Mouse (Mus musculus) ES-E14 (cell line): ENCODE measurements around the gene Zfp974. TPM values are rescaled to one million over a fixed set of nuclear protein-coding genes. Genes with fewer than 3 reads are reported as not detected.
"Not testable (repeated sequence)": the region's sequence is repeated elsewhere in the genome, so short reads cannot be mapped to it uniquely, and the experiment has no call there.

Experiments
- DNase-seq: peaks from one replicate; pipeline ENCODE4 v3.0.0-alpha.2; 2013; ENCODE audit warnings: low read depth, low spot score
- H3K27ac ChIP-seq: 2 replicates; pipeline ENCODE4 v1.5.1; 2012; ENCODE audit warnings: low read depth, mild to moderate bottlenecking, low read length, moderate library complexity, mixed read lengths; ENCODE audit not compliant: poor library complexity, insufficient read depth, severe bottlenecking
- H3K36me3 ChIP-seq: 2 replicates; pipeline ENCODE4 v1.6.1; 2012; ENCODE audit warnings: mild to moderate bottlenecking, low read length, moderate library complexity, mixed read lengths; ENCODE audit not compliant: control insufficient read depth, poor library complexity, insufficient read depth, severe bottlenecking
- H3K4me1 ChIP-seq, 2 experiments: fragments of 150-350 bp in 1 of 2; sonication (generic) in 1 of 2; 2 replicates each; pipeline ENCODE4 v1.6.1; 2012; ENCODE audit warnings: low read length in 2 of 2, mild to moderate bottlenecking in 1 of 2, mixed read lengths in 1 of 2; ENCODE audit not compliant: control insufficient read depth in 2 of 2, insufficient read depth in 2 of 2, poor library complexity in 1 of 2
- H3K4me3 ChIP-seq, 2 experiments: fragments of 150-350 bp in 1 of 2; sonication (generic) in 1 of 2; 2 replicates each; pipeline ENCODE4 v1.5.1; 2012; ENCODE audit warnings: low read length in 2 of 2, low read depth in 1 of 2, mild to moderate bottlenecking in 1 of 2, mixed read lengths in 1 of 2; ENCODE audit not compliant: insufficient read depth in 1 of 2, poor library complexity in 1 of 2, severe bottlenecking in 1 of 2
- H3K9ac ChIP-seq: 2 replicates; pipeline ENCODE4 v1.6.1; 2012; ENCODE audit warnings: low read depth, mild to moderate bottlenecking, low read length, mixed read lengths; ENCODE audit not compliant: poor library complexity, insufficient read depth, severe bottlenecking
- H3K9me3 ChIP-seq: fragments of 150-350 bp; sonication (generic); 2 replicates; pipeline ENCODE4 v1.6.1; 2012; ENCODE audit warnings: low read depth, mild to moderate bottlenecking, low read length; ENCODE audit not compliant: control insufficient read depth, insufficient read depth
- CHD2 ChIP-seq: IDR thresholded peaks from 2 replicates; pipeline ENCODE4 v1.6.1; 2014; ENCODE audit warnings: mild to moderate bottlenecking, low read depth, low read length, inconsistent platforms
- HCFC1 ChIP-seq: IDR thresholded peaks from 2 replicates; pipeline ENCODE4 v1.6.1; 2012; ENCODE audit warnings: low read length, inconsistent platforms, borderline replicate concordance; ENCODE audit not compliant: insufficient read depth
- MAFK ChIP-seq: IDR thresholded peaks from 2 replicates; pipeline ENCODE4 v1.6.1; 2014; ENCODE audit warnings: mild to moderate bottlenecking, low read depth, low read length, inconsistent platforms; ENCODE audit not compliant: insufficient read depth
- ZC3H11A ChIP-seq: IDR thresholded peaks from 2 replicates; pipeline ENCODE4 v1.6.1; 2012; ENCODE audit warnings: low read depth, mild to moderate bottlenecking, inconsistent platforms, low read length, borderline replicate concordance
- ZNF384 ChIP-seq: IDR thresholded peaks from 2 replicates; pipeline ENCODE4 v1.6.1; 2012; ENCODE audit warnings: low read depth, low read length, inconsistent platforms
- in situ Hi-C, 2 experiments: fragments of 600-800 bp; cut with MboI; formaldehyde crosslinking; loops; one replicate each; pipeline ENCODE4 v1.15.1; 2025; ENCODE audit warnings: low sequenced_read_pairs in 2 of 2, inconsistent platforms in 1 of 2; ENCODE audit not compliant: unreplicated experiment in 2 of 2
- total RNA-seq: library from RNA; depleted of rRNA; stranded (reverse); fragments of 300-350 nt; gene quantifications from 2 replicates; pipeline ENCODE4 v1.2.3, GENCODE M21; 2012

Gene Zfp974
- total RNA-seq, 1 experiment = 3.8 TPM

DNA sequence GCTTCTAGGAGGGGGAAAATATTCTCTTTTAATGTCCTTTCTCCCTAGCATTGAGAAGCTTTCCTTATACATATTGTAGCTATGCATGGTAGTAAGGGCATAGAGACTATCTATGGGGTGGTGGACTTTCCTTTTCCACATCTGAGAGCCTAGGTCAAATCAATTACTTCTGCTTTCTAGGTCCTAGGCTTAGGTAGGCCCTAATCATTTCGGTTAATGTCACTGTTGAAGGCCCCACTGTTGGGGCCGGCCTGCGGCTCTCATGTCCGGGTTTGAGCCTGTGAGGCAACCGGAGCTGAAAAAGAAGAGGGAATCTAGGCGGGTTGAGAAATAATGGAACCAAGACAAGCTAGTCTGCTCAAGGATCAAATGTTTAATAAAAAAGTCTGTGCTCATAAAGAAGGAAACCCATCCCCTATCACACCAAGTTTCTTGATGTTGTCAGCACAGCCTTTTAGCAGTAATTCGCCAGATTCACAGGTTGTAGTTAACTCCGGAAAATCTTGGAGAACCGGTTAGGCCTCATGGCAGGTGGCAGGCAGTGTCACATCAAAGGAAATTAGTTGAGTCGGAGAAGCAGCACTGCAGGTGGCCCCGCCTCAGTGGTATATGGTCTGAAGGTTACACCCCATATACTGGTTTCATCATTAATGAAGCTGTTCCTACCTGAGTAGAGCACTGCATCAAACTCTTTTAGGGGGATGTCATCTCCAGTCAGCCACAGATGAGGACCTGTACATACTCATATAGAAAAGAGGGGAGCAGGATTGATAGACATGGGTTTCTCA, 24.0 kb downstream of the Zfp974 start:
- H3K9me3 ChIP-seq = no peaks in the 10 kb centered on the region
- H3K9ac ChIP-seq = no peak overlapping the region
- no peak for DNase-seq
- no peak for TF ChIP-seq CHD2
- no peak for TF ChIP-seq MAFK
- no peak for TF ChIP-seq HCFC1
- no peak for TF ChIP-seq ZNF384
- in situ Hi-C loops = no loop called here
- H3K27ac ChIP-seq = no peak overlapping the region
- H3K4me3 ChIP-seq = no peak overlapping the region
- H3K36me3 ChIP-seq = no peaks in the 10 kb centered on the region
- H3K4me1 ChIP-seq = no peaks in the 10 kb centered on the region

DNA sequence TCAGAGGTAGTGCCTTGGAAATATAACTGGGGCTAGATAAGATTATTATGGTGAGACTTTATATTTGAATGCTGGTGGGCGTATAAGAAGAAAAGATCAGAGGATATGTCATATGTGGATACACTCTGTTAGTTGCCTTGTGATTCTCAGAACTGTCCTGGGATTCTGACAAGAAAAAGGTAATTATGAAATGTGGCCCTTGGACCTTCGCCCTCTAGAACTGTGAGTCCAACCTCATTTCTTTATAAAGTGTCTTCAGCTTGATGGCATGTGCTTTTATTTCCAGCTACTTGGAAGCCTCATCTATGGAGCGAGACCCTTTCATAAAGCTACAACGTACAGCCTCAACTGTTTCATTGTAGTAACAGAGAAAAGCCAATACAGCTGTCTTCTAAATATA, 28.7 kb downstream of the Zfp974 start:
- in situ Hi-C loops = no loop called here
- Histone ChIP-seq H3K27ac (no peak overlapping the region), H3K4me3 (no peak overlapping the region), H3K4me1 (no peaks in the 10 kb centered on the region), H3K9ac (no peak overlapping the region), H3K36me3 (no peaks in the 10 kb centered on the region), H3K9me3 (no peaks in the 10 kb centered on the region)
- TF ChIP-seq HCFC1 (no peak), CHD2 (no peak), ZC3H11A (no peak), MAFK (no peak), ZNF384 (no peak)
- DNase-seq = no peak

DNA sequence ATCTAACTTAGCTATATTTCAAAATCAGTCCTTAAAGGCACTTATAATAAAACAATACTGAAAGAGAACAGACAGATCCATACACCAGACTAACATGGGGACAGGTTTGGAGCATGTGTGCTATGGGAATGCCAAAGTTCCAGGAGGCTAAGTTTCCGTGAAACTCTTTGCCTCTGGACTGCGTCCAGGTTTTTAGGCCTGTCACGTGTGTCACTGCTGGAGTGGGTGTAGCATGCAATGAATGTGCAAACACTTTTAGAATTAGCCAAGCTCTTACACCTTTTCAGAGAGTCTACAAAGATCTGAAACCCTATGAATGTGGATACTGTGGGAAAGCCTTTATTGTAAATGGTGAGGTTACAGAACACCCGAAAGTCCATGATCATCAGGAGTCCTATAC, 47.5 kb downstream of the Zfp974 start:
- H3K9ac ChIP-seq = no peak overlapping the region
- H3K27ac ChIP-seq = no peak overlapping the region
- no peak for TF ChIP-seq HCFC1
- TF ChIP-seq CHD2 = no peak
- no peak for TF ChIP-seq MAFK
- TF ChIP-seq ZC3H11A = no peak
- TF ChIP-seq ZNF384 = no peak
- H3K4me1 ChIP-seq = no peaks in the 10 kb centered on the region
- no peaks in the 10 kb centered on the region for H3K36me3 ChIP-seq
- DNase-seq = no peak
- H3K9me3 ChIP-seq = no peaks in the 10 kb centered on the region
- no peak overlapping the region for H3K4me3 ChIP-seq
- in situ Hi-C loops = no loop called here

DNA sequence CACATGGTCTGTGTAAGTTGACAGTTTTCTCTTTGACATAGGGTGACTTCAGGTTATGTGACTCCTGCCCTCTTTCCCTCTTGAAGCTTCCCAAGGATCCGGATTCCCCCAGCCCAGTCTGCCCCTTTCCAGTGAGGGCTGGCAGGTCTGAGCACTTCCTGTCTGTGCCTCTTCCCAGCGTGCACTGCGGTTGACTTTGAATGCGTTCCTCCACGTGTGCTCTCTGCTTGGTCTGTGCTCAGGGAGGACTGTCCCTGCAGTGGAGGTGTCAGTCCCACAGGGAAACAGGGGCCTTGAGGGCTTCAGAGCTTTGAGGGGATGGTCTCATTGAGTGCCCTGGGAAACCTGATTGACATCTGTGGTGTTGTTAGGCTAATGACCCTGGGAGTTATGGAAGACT, 66.7 kb downstream of the Zfp974 start:
- DNase-seq, H3K4me1 ChIP-seq, in situ Hi-C loops, H3K4me3 ChIP-seq, H3K9me3 ChIP-seq, H3K27ac ChIP-seq, H3K9ac ChIP-seq: not testable (repeated sequence)
- peaks cover 10% of the 10 kb centered on the region for H3K36me3 ChIP-seq
